Mouse (Mus musculus) heart, postnatal 25 days (tissue): Measurements from ENCODE around the gene Gpr65. TPM values are rescaled to one million over a fixed set of nuclear protein-coding genes. Genes with fewer than 3 reads are reported as not detected.
"Not testable (repeated sequence)": the region's sequence is repeated elsewhere in the genome, so short reads cannot be mapped to it uniquely, and the experiment has no call there.

ENCODE experiments used
- DNase-seq: peaks from one replicate; pipeline ENCODE4 v3.0.0; 2022; ENCODE audit warnings: low spot score
- intact Hi-C: fragments of 180-260 bp; cut with DNase I; formaldehyde crosslinking; loops from one replicate; pipeline ENCODE4 v1.15.1; 2025
- total RNA-seq, 2 experiments: library from RNA; stranded (reverse); gene quantifications; 2 replicates each; pipeline ENCODE4 v1.2.3; 2021

Gpr65 gene
- under 1 TPM; 0.68 to 0.73 TPM for total RNA-seq

GRCm38 (mm10) chr12:98268441-98269369 is at the start of gene Gpr65:
Gene Gpr65 (plus strand): TSS chr12:98268635.
- intact Hi-C loops, result no loop called here
- no peak for DNase-seq

- intact Hi-C loops, result no loop called here
Measured at GRCm38 (mm10) chr12:98223286-98223685, 45.1 kb upstream of the Gpr65 start.

GRCm38 (mm10) chr12:98227037-98227436 is 41.4 kb upstream of the Gpr65 start:
- DNase-seq, result no peak
- intact Hi-C loops, result no loop called here

More at GRCm38 (mm10) chr12:98223286-98223685, 45.1 kb upstream of the Gpr65 start:
- DNase-seq, result no peak

- intact Hi-C loops, DNase-seq: not testable (repeated sequence)
Measured at GRCm38 (mm10) chr12:98238478-98238877, 30.0 kb upstream of the Gpr65 start.

GRCm38 (mm10) chr12:98244161-98244560 is 24.3 kb upstream of the Gpr65 start:
- intact Hi-C loops, result no loop called here
- no peak for DNase-seq

GRCm38 (mm10) chr12:98244865-98245264 is 23.6 kb upstream of the Gpr65 start:
- intact Hi-C loops, result no loop called here
- DNase-seq, result no peak

- no peak for DNase-seq
Measured at GRCm38 (mm10) chr12:98246835-98247234, 21.6 kb upstream of the Gpr65 start.

GRCm38 (mm10) chr12:98249671-98250070 is 18.8 kb upstream of the Gpr65 start:
- intact Hi-C loops, result no loop called here
- no peak for DNase-seq

More at GRCm38 (mm10) chr12:98246835-98247234, 21.6 kb upstream of the Gpr65 start:
- intact Hi-C loops, result no loop called here

- intact Hi-C loops, result no loop called here
- no peak for DNase-seq
Measured at GRCm38 (mm10) chr12:98250327-98250726, 18.1 kb upstream of the Gpr65 start.

- intact Hi-C loops, result no loop called here
- DNase-seq, result no peak
Measured at GRCm38 (mm10) chr12:98252417-98252816, 16.0 kb upstream of the Gpr65 start.

GRCm38 (mm10) chr12:98255373-98255995 is 13.0 kb upstream of the Gpr65 start:
- no peak for DNase-seq
- intact Hi-C loops, result no loop called here

GRCm38 (mm10) chr12:98258371-98258844 is 10.0 kb upstream of the Gpr65 start:
- intact Hi-C loops, result no loop called here
- DNase-seq, result no peak

- DNase-seq, result peak; percentile 79
- intact Hi-C loops, result no loop called here
Measured at GRCm38 (mm10) chr12:98258845-98259517, 9.5 kb upstream of the Gpr65 start, which contains the start of gene Galc. Gene Galc (minus strand): TSS chr12:98259459.

GRCm38 (mm10) chr12:98259518-98259852 is 8.9 kb upstream of the Gpr65 start:
- no peak for DNase-seq
- intact Hi-C loops, result no loop called here

- intact Hi-C loops, result no loop called here
- DNase-seq, result no peak
Measured at GRCm38 (mm10) chr12:98265697-98266096, 2.7 kb upstream of the Gpr65 start.

- intact Hi-C loops, result loop anchor here (10.0 kb wide), 1 partner anchor 355 kb away; the partner anchor contains the start of gene Spata7
- no peak for DNase-seq
Measured at GRCm38 (mm10) chr12:98269791-98270745, 1.6 kb downstream of the Gpr65 start.

GRCm38 (mm10) chr12:98270810-98271566 is 2.6 kb downstream of the Gpr65 start:
- intact Hi-C loops, result loop anchor here (10.0 kb wide), 1 partner anchor 354 kb away; the partner anchor contains the start of gene Spata7
- no peak for DNase-seq

- DNase-seq, result no peak
- intact Hi-C loops, result loop anchor here (10.0 kb wide), 1 partner anchor 352 kb away; the partner anchor contains the start of gene Spata7
Measured at GRCm38 (mm10) chr12:98272433-98272832, 4.0 kb downstream of the Gpr65 start.
